Mouse (Mus musculus) megakaryocyte, embryonic 14.5 days (primary cell): ENCODE measurements at regions not wholly inside any gene's neighbourhood (a gene's known extent, or its start where the extent isn't known, plus 50 kb on each side); places are given as distances from the start of the nearest gene placed in this dataset.

Source experiments
- FLI1 ChIP-seq: IDR thresholded peaks from 2 replicates; pipeline ENCODE4 v1.6.1; 2012; ENCODE audit warnings: low read length, inconsistent platforms, mixed read lengths
- GATA1 ChIP-seq: IDR thresholded peaks from 3 replicates; pipeline ENCODE4 v1.6.1; 2012; ENCODE audit warnings: mixed read lengths, low read length, inconsistent platforms, borderline replicate concordance

DNA sequence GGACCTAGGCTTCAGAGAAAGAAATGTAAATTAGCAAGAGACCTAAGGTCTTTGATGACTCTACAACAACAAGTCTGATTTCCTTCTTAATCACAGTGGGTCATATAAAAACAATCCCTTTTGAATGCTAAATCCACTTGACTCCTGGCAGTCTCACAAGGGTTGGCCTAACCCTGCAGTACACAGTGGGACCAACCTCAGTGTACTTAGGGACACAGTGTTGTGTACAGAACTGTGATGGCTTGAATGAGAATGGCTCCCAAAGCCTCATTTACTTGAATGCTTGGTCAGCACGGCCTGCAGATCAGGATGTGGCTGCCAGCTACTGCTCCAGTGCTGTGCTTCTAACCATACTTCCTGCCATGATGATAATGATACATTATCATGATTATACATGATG lies 185.2 kb downstream of the Opa1 start:
- TF ChIP-seq GATA1 (no peak), FLI1 (no peak)
